Mouse (Mus musculus) small intestine, adult 2 months (tissue): ENCODE measurements around the gene Pdlim1.

Source experiments
- CTCF ChIP-seq: fragments of 200-500 bp; IDR thresholded peaks from 2 replicates; pipeline ENCODE4 v1.5.1; 2012; ENCODE audit warnings: low read depth, mild to moderate bottlenecking, control low read depth, inconsistent platforms, low read length, moderate library complexity, mixed read lengths; ENCODE audit not compliant: insufficient replicate concordance, insufficient read length; ENCODE audit errors: extremely low read depth
- POLR2A ChIP-seq: fragments of 200-500 bp; IDR thresholded peaks from 2 replicates; pipeline ENCODE4 v1.6.1; 2012; ENCODE audit warnings: low read depth, mild to moderate bottlenecking, control low read depth, inconsistent platforms, low read length, moderate library complexity

- TF ChIP-seq CTCF = no peak
- TF ChIP-seq POLR2A = no peak
These were observed 31.3 kb downstream of the Pdlim1 start for GRCm38 (mm10) chr19:40240360-40240759.
